Mouse (Mus musculus) myocyte (in vitro differentiated cells): ENCODE measurements around the gene Ric1.

ENCODE experiments used
- MYOD1 ChIP-seq, 3 experiments: IDR thresholded peaks; one replicate each; pipeline ENCODE4 v1.6.1; 2011; ENCODE audit warnings: control low read depth in 2 of 3, low read depth in 2 of 3, mild to moderate bottlenecking in 2 of 3, moderate library complexity in 1 of 3; ENCODE audit not compliant: insufficient read length in 2 of 3, control insufficient read depth in 1 of 3
- POLR2A ChIP-seq: IDR thresholded peaks from one replicate; pipeline ENCODE4 v1.6.1; 2011; ENCODE audit warnings: low read depth, mild to moderate bottlenecking, control low read depth, moderate library complexity; ENCODE audit not compliant: insufficient read length
- POLR2AphosphoS2 ChIP-seq: IDR thresholded peaks from one replicate; pipeline ENCODE4 v1.6.1; 2011; ENCODE audit warnings: low read depth, control low read depth; ENCODE audit not compliant: insufficient read length
- REST ChIP-seq: IDR thresholded peaks from one replicate; pipeline ENCODE4 v1.6.1; 2011; ENCODE audit warnings: mild to moderate bottlenecking, control low read depth, moderate library complexity; ENCODE audit not compliant: insufficient read depth, insufficient read length
- TCF12 ChIP-seq: IDR thresholded peaks from one replicate; pipeline ENCODE4 v1.6.1; 2011; ENCODE audit warnings: mild to moderate bottlenecking, control low read depth; ENCODE audit not compliant: poor library complexity, insufficient read depth, severe bottlenecking

GRCm38 (mm10) chr19:29509857-29510256 lies 12.2 kb upstream of the Ric1 start:
- TF ChIP-seq POLR2A = no peak
- no peak for TF ChIP-seq MYOD1 (IDR thresholded peaks at IDR 0.05; ENCODE audit: control insufficient read depth in 1 of 3, insufficient read length in 2 of 3, low read depth in 2 of 3)
- no peak for TF ChIP-seq TCF12
- TF ChIP-seq REST = no peak
- peak; percentile 10 for TF ChIP-seq POLR2AphosphoS2
